Mouse (Mus musculus) forebrain, embryonic 13.5 days (tissue): ENCODE data around the gene Gm42878. TPM values are rescaled to one million over a fixed set of nuclear protein-coding genes. Genes with fewer than 3 reads are reported as not detected.
A peak's percentile ranks its signal among the peaks of the same experiment; 100 is the strongest.

Source experiments
- ATAC-seq: fragments of 200-750 bp; cut with Nextera tagmentation; 2 replicates; pipeline ENCODE4 v1.8.0; 2017
- H3K27ac ChIP-seq: fragments of 300-500 bp; sonication (generic); 2 replicates; pipeline ENCODE4 v1.5.1; 2015; ENCODE audit warnings: inconsistent platforms, mild to moderate bottlenecking, moderate library complexity
- H3K27me3 ChIP-seq: fragments of 300-500 bp; sonication (generic); 2 replicates; pipeline ENCODE4 v1.6.1; 2015; ENCODE audit warnings: mild to moderate bottlenecking, inconsistent platforms
- H3K36me3 ChIP-seq: fragments of 300-500 bp; sonication (generic); 2 replicates; pipeline ENCODE4 v1.6.1; 2015; ENCODE audit warnings: mild to moderate bottlenecking, inconsistent platforms; ENCODE audit not compliant: poor library complexity, severe bottlenecking
- H3K4me1 ChIP-seq: fragments of 300-500 bp; sonication (generic); 2 replicates; pipeline ENCODE4 v1.6.1; 2015; ENCODE audit warnings: inconsistent platforms
- H3K4me2 ChIP-seq: fragments of 300-500 bp; sonication (generic); 2 replicates; pipeline ENCODE4 v1.6.1; 2015; ENCODE audit warnings: inconsistent platforms, mild to moderate bottlenecking, moderate library complexity
- H3K4me3 ChIP-seq: fragments of 300-500 bp; sonication (generic); 2 replicates; pipeline ENCODE4 v1.5.1; 2015; ENCODE audit warnings: mild to moderate bottlenecking, inconsistent platforms
- H3K9ac ChIP-seq: fragments of 300-500 bp; sonication (generic); 2 replicates; pipeline ENCODE4 v1.6.1; 2015; ENCODE audit warnings: mild to moderate bottlenecking, inconsistent platforms
- H3K9me3 ChIP-seq: fragments of 300-500 bp; sonication (generic); replicated peaks from 2 replicates; pipeline ENCODE4 v1.6.1; 2016; ENCODE audit warnings: inconsistent platforms
- WGBS: fragments of 180-500 bp; shearing (Covaris S2); methylation state at CpG from one replicate; pipeline ENCODE4 v1.1.7; 2015; 5-methylcytosine and 5-hydroxymethylcytosine counted together
- polyA plus RNA-seq: library from polyadenylated mRNA; unstranded; fragments of >200 nt; fragmentation: Nextera tagmentation; extraction: Ambion mirVana; gene quantifications from 2 replicates; pipeline ENCODE4 v1.2.1, GENCODE M21; 2015

Gm42878 gene
- polyA plus RNA-seq, 1 experiment from 2014 or later: not detected

DNA sequence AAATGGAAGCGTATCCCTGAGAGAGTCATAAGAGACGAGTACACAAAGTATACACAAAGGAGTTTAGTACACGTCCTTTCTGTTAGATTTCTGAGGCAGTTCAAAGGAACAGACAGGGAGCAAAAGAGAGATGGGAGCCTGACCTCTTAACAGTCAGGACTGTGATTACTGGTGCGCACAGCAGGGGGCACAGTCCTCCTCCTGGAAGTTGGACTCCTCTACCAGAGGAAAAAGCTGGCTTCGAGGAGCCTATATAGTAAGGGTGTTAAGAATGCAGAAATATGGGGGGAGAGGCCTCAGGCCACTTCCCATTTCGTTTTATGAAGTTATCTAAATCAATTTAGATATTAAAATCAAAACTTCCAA is 1.2 kb upstream of the Gm42878 start:
- Histone ChIP-seq H3K9ac (peak overlapping the region; percentile 99), H3K4me3 (peak overlapping the region; percentile 98), H3K36me3 (no peaks in the 10 kb centered on the region), H3K27me3 (no peaks in the 10 kb centered on the region), H3K4me1 (peaks cover 25% of the 10 kb centered on the region), H3K27ac (no peak overlapping the region), H3K4me2 (peak overlapping the region; percentile 98), H3K9me3 (no peaks in the 10 kb centered on the region)
- ATAC-seq: peak; percentile 21
- 42% methylated on average over 6 of the region's 6 CpGs for WGBS

DNA sequence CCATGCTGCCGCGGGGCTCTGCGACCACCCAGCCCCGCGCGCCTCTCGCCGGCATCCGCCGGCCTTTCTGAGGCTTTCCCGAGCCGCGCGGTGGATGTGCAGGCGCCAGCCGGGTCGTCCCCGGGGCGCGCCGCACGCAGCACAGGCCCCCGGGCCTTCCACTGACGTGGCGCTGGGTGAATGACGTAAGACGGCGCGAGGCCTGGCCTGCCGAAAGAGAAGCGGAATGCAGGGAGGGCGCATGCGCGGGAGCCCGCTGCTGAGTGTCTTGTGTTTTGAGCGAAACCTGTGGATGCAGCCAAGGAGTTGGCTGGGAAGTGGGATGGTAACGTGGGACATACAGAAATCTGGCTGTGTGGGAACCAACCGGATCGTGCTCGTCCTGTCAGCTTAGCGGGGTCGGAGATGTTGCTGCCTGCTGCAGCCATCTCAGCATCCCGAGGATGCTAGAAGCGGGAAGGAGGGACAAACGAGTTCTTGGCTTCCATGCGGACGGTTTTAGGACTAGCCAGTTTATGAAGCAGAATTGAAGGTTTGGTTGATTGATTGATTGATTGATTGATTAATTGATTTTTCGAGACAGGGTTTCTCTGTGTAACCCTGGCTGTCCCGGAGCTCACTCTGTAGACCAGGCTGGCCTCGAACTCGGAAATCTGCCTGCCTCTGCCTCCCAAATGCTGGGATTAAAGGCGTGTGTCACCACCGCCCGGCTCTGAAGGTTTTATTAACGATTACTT is 679 bp upstream of the Gm42878 start, which contains the start of gene Mapkapk5:
Gene Mapkapk5, minus strand, starts transcription at position 113 of the 737 bp plus-strand sequence.
- Histone ChIP-seq H3K9ac (peak within 1 kb of the TSS; percentile 99), H3K27ac (peak within 1 kb of the TSS; percentile 95), H3K4me1 (peaks cover 25% of the 10 kb centered on the region), H3K9me3 (no peaks in the 10 kb centered on the region), H3K36me3 (no peaks in the 10 kb centered on the region), H3K4me2 (peak within 1 kb of the TSS; percentile 98), H3K27me3 (no peaks in the 10 kb centered on the region), H3K4me3 (peak within 1 kb of the TSS; percentile 98)
- ATAC-seq: peak; percentile 98
- WGBS: 2% methylated on average over 55 of the region's 55 CpGs

DNA sequence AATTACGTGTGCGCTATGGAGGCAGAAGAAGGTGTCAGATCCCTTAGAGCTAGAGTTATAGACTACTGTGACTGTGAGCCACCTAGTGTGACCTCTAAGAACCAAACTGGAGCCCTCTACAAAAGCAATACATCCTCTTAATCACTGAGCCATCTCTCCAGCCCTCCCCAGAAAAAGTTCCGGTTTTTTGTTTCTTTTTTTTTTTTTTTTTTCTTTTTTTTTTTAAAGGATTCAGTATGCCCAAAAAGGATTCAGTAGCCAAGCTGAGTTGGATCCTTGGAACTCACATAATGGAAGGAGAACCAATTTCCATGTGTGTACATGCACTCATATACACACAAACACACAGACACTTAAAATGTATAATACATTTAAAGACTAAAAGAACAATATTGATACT is 1.9 kb downstream of the Gm42878 start:
- H3K4me3 ChIP-seq: no peak overlapping the region
- H3K27me3 ChIP-seq: no peaks in the 10 kb centered on the region
- H3K36me3 ChIP-seq: peaks cover 8% of the 10 kb centered on the region
- H3K9ac ChIP-seq: no peak overlapping the region
- H3K4me2 ChIP-seq: no peak overlapping the region
- WGBS: 82% methylated on average over 3 of the region's 3 CpGs
- H3K9me3 ChIP-seq: no peaks in the 10 kb centered on the region
- H3K27ac ChIP-seq: no peak overlapping the region
- H3K4me1 ChIP-seq: peaks cover 25% of the 10 kb centered on the region
- no peak for ATAC-seq

DNA sequence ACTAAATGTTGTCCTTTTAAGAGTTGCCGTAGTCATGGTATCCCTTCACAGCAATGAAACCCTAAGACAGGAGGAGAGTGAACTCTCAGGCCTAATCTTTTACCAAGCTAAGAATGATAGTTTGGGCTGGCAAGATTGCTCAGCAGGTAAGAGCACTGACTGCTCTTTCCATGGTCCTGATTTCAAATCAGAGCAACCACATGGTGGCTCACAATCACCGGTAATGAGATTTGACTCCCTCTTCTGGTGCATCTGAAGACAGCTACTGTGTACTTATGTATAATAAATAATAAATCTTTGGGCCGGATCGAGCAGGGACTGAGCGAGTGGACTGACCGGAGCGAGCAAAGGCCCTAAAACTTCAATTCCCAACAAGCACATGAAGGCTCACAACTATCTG is 4.0 kb downstream of the Gm42878 start:
- no peak overlapping the region for H3K9ac ChIP-seq
- no peaks in the 10 kb centered on the region for H3K27me3 ChIP-seq
- no peak overlapping the region for H3K27ac ChIP-seq
- H3K4me3 ChIP-seq: no peak overlapping the region
- no peak overlapping the region for H3K4me2 ChIP-seq
- H3K4me1 ChIP-seq: peaks cover 20% of the 10 kb centered on the region
- no peaks in the 10 kb centered on the region for H3K9me3 ChIP-seq
- no peak for ATAC-seq
- WGBS: 95% methylated on average over 7 of the region's 7 CpGs
- peaks cover 21% of the 10 kb centered on the region for H3K36me3 ChIP-seq

DNA sequence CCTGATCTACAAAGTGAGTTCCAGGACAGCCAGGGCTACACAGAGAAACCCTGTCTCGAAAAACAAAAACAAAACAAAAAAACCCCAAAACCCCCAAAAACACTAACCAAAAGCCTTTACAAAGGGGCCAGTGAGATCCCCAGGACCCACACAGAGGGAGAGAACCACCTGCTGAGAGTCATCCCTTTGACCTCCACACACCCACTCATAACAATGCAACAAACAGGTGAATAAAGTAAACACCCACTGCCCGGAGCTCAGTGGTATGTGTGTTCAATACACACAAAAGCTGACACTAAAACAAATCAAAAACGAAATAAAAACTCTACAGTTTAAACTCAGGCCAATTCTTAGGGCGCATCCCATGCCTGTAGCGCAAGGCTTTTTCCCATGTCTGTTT is 5.2 kb downstream of the Gm42878 start:
- Histone ChIP-seq H3K36me3 (peaks cover 32% of the 10 kb centered on the region), H3K4me1 (peaks cover 20% of the 10 kb centered on the region), H3K4me2 (no peak overlapping the region), H3K27ac (no peak overlapping the region), H3K9me3 (no peaks in the 10 kb centered on the region), H3K27me3 (no peaks in the 10 kb centered on the region), H3K9ac (no peak overlapping the region), H3K4me3 (no peak overlapping the region)
- ATAC-seq: no peak
- 96% methylated on average over 5 of the region's 5 CpGs for WGBS

DNA sequence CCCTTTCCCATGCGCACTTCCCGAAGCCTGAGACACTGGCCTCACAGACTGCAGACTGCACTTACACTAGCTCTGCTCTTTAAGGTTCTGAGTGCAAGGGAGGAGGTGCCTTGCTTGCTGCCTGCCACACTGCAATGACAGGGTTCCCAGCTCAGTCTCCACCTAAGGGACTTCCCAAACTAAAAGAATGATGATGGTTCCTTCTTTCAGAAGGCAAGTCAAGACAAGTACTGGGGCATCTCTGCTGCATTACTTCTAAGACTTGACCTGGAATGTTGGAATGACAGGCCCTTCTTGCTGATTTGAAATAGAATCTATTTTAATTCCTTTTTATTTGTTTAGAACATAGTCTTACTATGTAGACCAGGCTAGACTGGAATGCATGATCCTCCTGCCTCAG is 7.7 kb downstream of the Gm42878 start:
- H3K4me1 ChIP-seq: no peaks in the 10 kb centered on the region
- H3K36me3 ChIP-seq: peaks cover 55% of the 10 kb centered on the region
- no peak overlapping the region for H3K4me2 ChIP-seq
- peak overlapping the region; percentile 35; the same call in 1 of the 2 replicates for H3K27ac ChIP-seq
- no peaks in the 10 kb centered on the region for H3K27me3 ChIP-seq
- no peak overlapping the region for H3K4me3 ChIP-seq
- 0 out of 2 replicates have a peak overlapping the region, but pooled peaks have one; percentile 43 for H3K9ac ChIP-seq
- no peaks in the 10 kb centered on the region for H3K9me3 ChIP-seq
- 65% methylated on average over 2 of the region's 2 CpGs for WGBS
- ATAC-seq: no peak

DNA sequence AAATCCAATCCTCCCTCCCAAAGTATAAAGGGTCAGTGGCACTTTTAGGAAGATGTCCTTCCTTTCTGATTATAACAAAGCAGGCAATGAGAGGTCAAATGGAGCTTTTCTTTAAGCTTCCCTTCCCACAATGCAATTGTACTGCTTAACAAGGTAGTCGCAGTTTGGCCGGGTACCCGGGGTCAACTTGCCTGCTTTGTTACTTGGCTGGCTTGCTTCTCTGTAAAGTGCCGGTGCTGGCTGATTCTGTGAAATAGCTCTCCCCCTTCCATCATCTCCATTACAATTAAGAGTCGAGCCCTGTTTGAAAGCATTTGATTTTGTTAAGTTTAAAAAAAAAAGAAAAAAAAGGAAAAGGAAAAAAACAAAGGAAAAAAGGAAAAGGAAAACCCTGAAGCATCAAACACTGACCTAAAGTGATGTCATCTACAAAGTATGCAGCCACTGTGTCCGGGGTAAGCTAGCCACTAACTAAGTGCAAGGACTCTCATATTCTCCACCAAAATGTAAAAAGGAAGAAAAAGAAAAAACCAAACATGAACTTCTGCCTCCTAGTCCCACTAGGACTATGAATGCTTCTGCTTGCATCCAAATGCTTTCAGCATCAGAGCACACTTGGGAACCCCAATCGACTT is 8.2 kb downstream of the Gm42878 start:
- Histone ChIP-seq H3K27ac (peak overlapping the region; percentile 35; the same call in 1 of the 2 replicates), H3K27me3 (no peaks in the 10 kb centered on the region), H3K9me3 (no peaks in the 10 kb centered on the region), H3K4me2 (no peak overlapping the region), H3K36me3 (peaks cover 60% of the 10 kb centered on the region), H3K4me1 (no peaks in the 10 kb centered on the region), H3K9ac (no peak overlapping the region), H3K4me3 (no peak overlapping the region)
- no peak for ATAC-seq
- 39% methylated on average over 7 of the region's 7 CpGs for WGBS

DNA sequence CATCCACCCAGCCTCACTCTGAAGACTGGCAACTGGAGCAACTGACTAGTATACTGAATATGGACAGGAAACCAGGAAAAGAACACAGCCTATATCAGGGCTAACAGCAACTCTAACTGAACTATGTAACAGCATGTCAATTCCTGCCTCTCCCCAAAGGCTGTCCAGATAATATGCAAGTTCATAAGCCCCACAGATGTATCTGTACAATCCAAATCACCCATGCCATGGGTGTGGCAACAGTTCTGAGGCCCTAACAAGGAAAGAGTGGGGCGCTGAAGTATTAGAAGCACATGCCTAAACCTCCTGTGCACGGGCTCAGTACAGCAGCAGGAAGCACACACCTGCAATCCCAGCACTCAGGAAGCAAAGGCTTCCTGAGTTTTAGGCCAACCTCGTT is 10.2 kb downstream of the Gm42878 start:
- 92% methylated on average over 3 of the region's 3 CpGs for WGBS
- ATAC-seq: no peak
- H3K36me3 ChIP-seq: peaks cover 77% of the 10 kb centered on the region

DNA sequence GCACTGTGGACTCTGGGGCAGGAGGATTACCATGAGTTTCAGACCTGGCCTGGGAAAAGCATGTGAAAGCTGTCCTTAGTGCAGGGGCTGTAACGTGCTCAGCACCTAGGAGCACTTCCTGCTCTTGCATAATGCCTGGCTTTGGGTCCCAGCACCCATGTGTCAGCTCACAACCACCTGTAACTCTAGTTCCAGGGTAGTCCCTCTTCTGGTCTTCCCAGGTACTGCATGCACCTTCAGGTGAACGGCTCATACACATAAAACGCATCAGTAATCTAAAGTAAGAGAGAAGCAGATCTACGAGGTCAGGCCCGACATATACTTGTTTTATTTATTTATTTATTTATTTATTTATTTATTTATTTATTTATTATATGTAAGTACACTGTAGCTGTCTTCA is 10.8 kb downstream of the Gm42878 start:
- Histone ChIP-seq H3K4me1 (no peaks in the 10 kb centered on the region), H3K4me3 (no peak overlapping the region), H3K9ac (no peak overlapping the region), H3K9me3 (no peaks in the 10 kb centered on the region), H3K27ac (no peak overlapping the region), H3K4me2 (no peak overlapping the region), H3K27me3 (no peaks in the 10 kb centered on the region), H3K36me3 (peaks cover 83% of the 10 kb centered on the region)
- WGBS: 91% methylated on average over 5 of the region's 5 CpGs
- ATAC-seq: no peak

More for the DNA sequence above, 10.2 kb downstream of the Gm42878 start:
- no peaks in the 10 kb centered on the region for H3K4me1 ChIP-seq
- H3K4me3 ChIP-seq: no peak overlapping the region
- no peaks in the 10 kb centered on the region for H3K9me3 ChIP-seq
- no peak overlapping the region for H3K9ac ChIP-seq
- no peaks in the 10 kb centered on the region for H3K27me3 ChIP-seq
- no peak overlapping the region for H3K27ac ChIP-seq
- H3K4me2 ChIP-seq: no peak overlapping the region

DNA sequence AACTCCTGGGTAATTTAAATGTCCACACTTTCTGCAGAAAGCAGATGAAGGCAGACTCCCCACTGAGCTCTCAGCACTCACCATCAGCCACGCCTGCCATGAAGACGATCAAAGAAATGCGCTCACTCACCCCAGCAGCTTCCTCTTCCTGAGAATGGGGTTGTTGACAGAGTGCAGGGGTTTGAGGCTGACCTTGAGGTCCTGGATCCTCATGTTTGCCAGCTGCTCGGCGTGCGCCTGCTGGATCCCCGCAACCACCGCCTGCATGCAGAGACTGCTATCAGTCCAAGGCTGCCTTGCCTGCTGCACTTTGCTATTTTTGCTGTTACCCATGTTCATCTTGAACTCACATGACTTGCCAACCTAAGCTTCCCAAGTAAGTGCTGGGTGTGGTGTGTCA is 18.3 kb downstream of the Gm42878 start:
- 88% methylated on average over 8 of the region's 8 CpGs for WGBS
- H3K27me3 ChIP-seq: no peaks in the 10 kb centered on the region
- ATAC-seq: no peak
- no peak overlapping the region for H3K4me3 ChIP-seq
- no peaks in the 10 kb centered on the region for H3K4me1 ChIP-seq
- H3K27ac ChIP-seq: no peak overlapping the region
- peaks cover 80% of the 10 kb centered on the region for H3K36me3 ChIP-seq
- H3K9me3 ChIP-seq: no peaks in the 10 kb centered on the region
- H3K9ac ChIP-seq: no peak overlapping the region
- no peak overlapping the region for H3K4me2 ChIP-seq

DNA sequence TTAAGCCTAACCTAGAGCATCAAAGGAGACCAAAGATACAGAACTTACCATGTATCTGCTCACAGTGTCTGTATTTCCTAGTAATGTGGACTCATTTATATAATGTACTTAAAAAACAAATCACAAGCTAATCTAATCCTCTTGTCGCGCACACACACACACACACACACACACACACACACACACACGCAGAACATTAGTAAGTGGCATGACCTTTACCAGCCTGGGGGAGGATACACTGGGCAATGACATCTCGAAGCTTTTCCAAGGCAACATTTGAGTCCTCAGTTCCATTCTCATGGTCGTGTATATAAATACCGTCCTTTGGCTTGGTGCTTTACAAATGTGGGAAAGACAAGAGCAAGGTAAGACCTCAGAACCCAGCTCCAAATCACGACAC is 18.8 kb downstream of the Gm42878 start:
- Histone ChIP-seq H3K36me3 (peaks cover 81% of the 10 kb centered on the region), H3K27me3 (no peaks in the 10 kb centered on the region), H3K4me2 (no peak overlapping the region), H3K9me3 (no peaks in the 10 kb centered on the region), H3K9ac (no peak overlapping the region), H3K4me1 (no peaks in the 10 kb centered on the region), H3K27ac (no peak overlapping the region), H3K4me3 (no peak overlapping the region)
- WGBS: 91% methylated on average over 7 of the region's 7 CpGs
- no peak for ATAC-seq

DNA sequence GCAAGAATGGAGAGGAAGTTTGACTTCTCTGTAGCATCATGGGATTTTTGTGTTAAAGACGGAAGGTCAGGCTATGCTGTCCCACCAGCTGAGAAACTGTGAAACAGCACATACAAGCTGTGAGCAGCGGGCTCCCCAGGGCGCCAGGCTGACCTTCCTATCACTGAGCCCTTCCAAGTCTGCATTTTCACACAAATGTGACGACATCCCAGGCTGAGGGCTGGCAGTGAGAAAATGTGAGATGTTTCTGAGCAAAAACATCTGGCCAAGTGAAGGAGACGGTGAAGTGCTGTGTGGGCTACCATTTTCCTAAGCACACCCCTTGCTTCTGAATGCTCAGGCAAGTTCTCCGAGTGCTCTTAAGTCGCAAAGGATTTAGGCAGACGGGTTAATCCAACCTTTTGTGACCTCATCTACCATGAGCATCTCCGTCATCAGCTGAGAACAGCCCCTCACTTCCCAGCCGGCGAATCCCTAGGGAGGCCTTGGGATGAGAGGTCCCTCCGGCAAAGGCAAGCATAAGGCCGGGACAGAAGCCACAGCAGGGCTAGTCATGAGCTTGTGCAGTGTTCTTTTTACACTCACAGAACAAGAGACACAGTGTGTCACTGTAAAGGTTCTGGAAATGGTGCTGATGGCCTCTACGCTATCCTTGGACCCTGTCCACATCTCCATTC is 19.4 kb downstream of the Gm42878 start:
- H3K4me3 ChIP-seq: no peak overlapping the region
- no peaks in the 10 kb centered on the region for H3K9me3 ChIP-seq
- H3K4me2 ChIP-seq: no peak overlapping the region
- WGBS: 90% methylated on average over 14 of the region's 14 CpGs
- no peaks in the 10 kb centered on the region for H3K4me1 ChIP-seq
- H3K27me3 ChIP-seq: no peaks in the 10 kb centered on the region
- H3K27ac ChIP-seq: no peak overlapping the region
- H3K9ac ChIP-seq: no peak overlapping the region
- ATAC-seq: no peak
- peaks cover 81% of the 10 kb centered on the region for H3K36me3 ChIP-seq
